Mouse (Mus musculus): Measurements from ENCODE around the gene Baiap3. TPM values are rescaled to one million over a fixed set of nuclear protein-coding genes. Genes with fewer than 3 reads are reported as not detected.

The Baiap3 gene
- 8.7 and 9.2 TPM in 2 replicates for polyA plus RNA-seq (2015; fragmentation: Nextera tagmentation; extraction: Ambion mirVana)

- ATAC-seq, result 0 out of 2 replicates have a peak, but pooled peaks have one; percentile 21
- Histone ChIP-seq H3K9me3 (no peaks in the 10 kb centered on the region), H3K9ac (replicated peaks) (peak within 1 kb of the TSS; percentile 33), H3K4me2 (replicated peaks) (peak within 1 kb of the TSS; percentile 59), H3K4me1 (replicated peaks) (peaks cover 61% of the 10 kb centered on the region), H3K27ac (no peak within 1 kb of the TSS), H3K4me3 (replicated peaks) (peak within 1 kb of the TSS; percentile 35), H3K27me3 (peaks cover 23% of the 10 kb centered on the region), H3K36me3 (peaks cover 19% of the 10 kb centered on the region)
- 4% methylated on average over 35 of the region's 35 CpGs for WGBS
Observed at GRCm38 (mm10) chr17:25256140-25256754, at the start of gene Baiap3. Gene Baiap3 (minus strand): TSS chr17:25256364.

GRCm38 (mm10) chr17:25298094-25298493, 41.9 kb upstream of the Baiap3 start, which contains the start of gene Prss34:
Gene Prss34 (plus strand): TSS chr17:25298394.
- H3K4me3 ChIP-seq (replicated peaks), result no peak within 1 kb of the TSS
- WGBS, result 85% methylated on average over 5 of the region's 5 CpGs
- no peaks in the 10 kb centered on the region for H3K9me3 ChIP-seq
- no peaks in the 10 kb centered on the region for H3K4me1 ChIP-seq (replicated peaks)
- H3K36me3 ChIP-seq, result no peaks in the 10 kb centered on the region
- H3K27ac ChIP-seq, result no peak within 1 kb of the TSS
- H3K4me2 ChIP-seq (replicated peaks), result no peak within 1 kb of the TSS
- H3K9ac ChIP-seq (replicated peaks), result no peak within 1 kb of the TSS
- H3K27me3 ChIP-seq, result no peaks in the 10 kb centered on the region
- no peak for ATAC-seq

- Histone ChIP-seq H3K9me3 (no peaks in the 10 kb centered on the region), H3K4me1 (replicated peaks) (no peaks in the 10 kb centered on the region), H3K4me2 (replicated peaks) (no peak overlapping the region), H3K27ac (no peak overlapping the region), H3K4me3 (replicated peaks) (no peak overlapping the region), H3K9ac (replicated peaks) (no peak overlapping the region), H3K27me3 (no peaks in the 10 kb centered on the region), H3K36me3 (no peaks in the 10 kb centered on the region)
- WGBS, result 39% methylated on average over 1 of the region's 1 CpGs
- ATAC-seq, result no peak
Observed at GRCm38 (mm10) chr17:25294111-25294510, 37.9 kb upstream of the Baiap3 start.

- 80% methylated on average over 5 of the region's 5 CpGs for WGBS
- Histone ChIP-seq H3K27ac (no peak overlapping the region), H3K27me3 (no peaks in the 10 kb centered on the region), H3K9me3 (no peaks in the 10 kb centered on the region), H3K36me3 (no peaks in the 10 kb centered on the region), H3K4me2 (replicated peaks) (no peak overlapping the region), H3K4me1 (replicated peaks) (no peaks in the 10 kb centered on the region), H3K9ac (replicated peaks) (no peak overlapping the region), H3K4me3 (replicated peaks) (no peak overlapping the region)
- no peak for ATAC-seq
Observed at GRCm38 (mm10) chr17:25293495-25293894, 37.3 kb upstream of the Baiap3 start.

GRCm38 (mm10) chr17:25290411-25290810, 34.2 kb upstream of the Baiap3 start:
- H3K27me3 ChIP-seq, result no peaks in the 10 kb centered on the region
- H3K9ac ChIP-seq (replicated peaks), result no peak overlapping the region
- 29% methylated on average over 4 of the region's 4 CpGs for WGBS
- no peaks in the 10 kb centered on the region for H3K4me1 ChIP-seq (replicated peaks)
- no peak overlapping the region for H3K27ac ChIP-seq
- no peak overlapping the region for H3K4me3 ChIP-seq (replicated peaks)
- ATAC-seq, result no peak
- no peaks in the 10 kb centered on the region for H3K36me3 ChIP-seq
- H3K9me3 ChIP-seq, result no peaks in the 10 kb centered on the region
- no peak overlapping the region for H3K4me2 ChIP-seq (replicated peaks)

GRCm38 (mm10) chr17:25288842-25289241, 32.7 kb upstream of the Baiap3 start:
- H3K4me2 ChIP-seq (replicated peaks), result no peak overlapping the region
- H3K36me3 ChIP-seq, result no peaks in the 10 kb centered on the region
- no peak overlapping the region for H3K4me3 ChIP-seq (replicated peaks)
- H3K4me1 ChIP-seq (replicated peaks), result no peaks in the 10 kb centered on the region
- WGBS, result 26% methylated on average over 4 of the region's 4 CpGs
- H3K9ac ChIP-seq (replicated peaks), result no peak overlapping the region
- no peaks in the 10 kb centered on the region for H3K9me3 ChIP-seq
- H3K27ac ChIP-seq, result no peak overlapping the region
- ATAC-seq, result no peak
- H3K27me3 ChIP-seq, result no peaks in the 10 kb centered on the region

- Histone ChIP-seq H3K27me3 (peaks cover 4% of the 10 kb centered on the region; the same call in 1 of the 2 replicates), H3K27ac (no peak overlapping the region), H3K9ac (replicated peaks) (no peak overlapping the region), H3K4me3 (replicated peaks) (no peak overlapping the region), H3K4me2 (replicated peaks) (no peak overlapping the region), H3K36me3 (no peaks in the 10 kb centered on the region), H3K4me1 (replicated peaks) (no peaks in the 10 kb centered on the region), H3K9me3 (no peaks in the 10 kb centered on the region)
- 17% methylated on average over 3 of the region's 3 CpGs for WGBS
- no peak; the same call in 1 of the 2 replicates for ATAC-seq
Observed at GRCm38 (mm10) chr17:25285033-25285432, 28.9 kb upstream of the Baiap3 start.

- WGBS, result 51% methylated on average over 11 of the region's 11 CpGs
- Histone ChIP-seq H3K27ac (no peak overlapping the region), H3K4me1 (replicated peaks) (no peaks in the 10 kb centered on the region), H3K9ac (replicated peaks) (no peak overlapping the region), H3K9me3 (no peaks in the 10 kb centered on the region), H3K4me3 (replicated peaks) (no peak overlapping the region), H3K27me3 (peaks cover 9% of the 10 kb centered on the region; the same call in 1 of the 2 replicates), H3K36me3 (no peaks in the 10 kb centered on the region), H3K4me2 (replicated peaks) (no peak overlapping the region)
- ATAC-seq, result no peak
Observed at GRCm38 (mm10) chr17:25282133-25282532, 26.0 kb upstream of the Baiap3 start.

GRCm38 (mm10) chr17:25275833-25276232, 19.7 kb upstream of the Baiap3 start:
- no peak overlapping the region for H3K4me2 ChIP-seq (replicated peaks)
- H3K9ac ChIP-seq (replicated peaks), result no peak overlapping the region
- WGBS, result 94% methylated on average over 3 of the region's 3 CpGs
- H3K36me3 ChIP-seq, result no peaks in the 10 kb centered on the region
- no peak for ATAC-seq
- H3K4me3 ChIP-seq (replicated peaks), result no peak overlapping the region
- peaks cover 9% of the 10 kb centered on the region; the same call in 1 of the 2 replicates for H3K27me3 ChIP-seq
- peaks cover 23% of the 10 kb centered on the region for H3K4me1 ChIP-seq (replicated peaks)
- H3K9me3 ChIP-seq, result no peaks in the 10 kb centered on the region
- no peak overlapping the region for H3K27ac ChIP-seq

GRCm38 (mm10) chr17:25274571-25275346, 18.6 kb upstream of the Baiap3 start, which contains the start of gene Ube2i:
Gene Ube2i (minus strand): TSS chr17:25274622.
- no peak for ATAC-seq
- 80% methylated on average over 9 of the region's 9 CpGs for WGBS

GRCm38 (mm10) chr17:25273706-25274501, 17.7 kb upstream of the Baiap3 start:
- Histone ChIP-seq H3K27ac (peak overlapping the region; percentile 99), H3K4me1 (replicated peaks) (peaks cover 42% of the 10 kb centered on the region), H3K4me3 (replicated peaks) (peak overlapping the region; percentile 86), H3K9me3 (no peaks in the 10 kb centered on the region), H3K4me2 (replicated peaks) (peak overlapping the region; percentile 47), H3K9ac (replicated peaks) (peak overlapping the region; percentile 99), H3K36me3 (peaks cover 11% of the 10 kb centered on the region), H3K27me3 (0 out of 2 replicates have a peak, but pooled peaks cover 5% of the 10 kb centered on the region)
- ATAC-seq, result peak; percentile 88
- WGBS, result under 1% methylated on average over 45 of the region's 45 CpGs

More at GRCm38 (mm10) chr17:25274571-25275346, 18.6 kb upstream of the Baiap3 start, which contains the start of gene Ube2i:
- peak within 1 kb of the TSS; percentile 99 for H3K27ac ChIP-seq
- H3K9me3 ChIP-seq, result no peaks in the 10 kb centered on the region
- H3K4me3 ChIP-seq (replicated peaks), result peak within 1 kb of the TSS; percentile 86
- peak within 1 kb of the TSS; percentile 47 for H3K4me2 ChIP-seq (replicated peaks)
- H3K4me1 ChIP-seq (replicated peaks), result peaks cover 34% of the 10 kb centered on the region
- 0 out of 2 replicates have a peak, but pooled peaks cover 5% of the 10 kb centered on the region for H3K27me3 ChIP-seq
- H3K9ac ChIP-seq (replicated peaks), result peak within 1 kb of the TSS; percentile 99
- H3K36me3 ChIP-seq, result peaks cover 2% of the 10 kb centered on the region

Measured in midbrain, embryonic 13.5 days (tissue).